24 mouse cellular contexts compared by ENCODE assay signal in the genomic region with DNA sequence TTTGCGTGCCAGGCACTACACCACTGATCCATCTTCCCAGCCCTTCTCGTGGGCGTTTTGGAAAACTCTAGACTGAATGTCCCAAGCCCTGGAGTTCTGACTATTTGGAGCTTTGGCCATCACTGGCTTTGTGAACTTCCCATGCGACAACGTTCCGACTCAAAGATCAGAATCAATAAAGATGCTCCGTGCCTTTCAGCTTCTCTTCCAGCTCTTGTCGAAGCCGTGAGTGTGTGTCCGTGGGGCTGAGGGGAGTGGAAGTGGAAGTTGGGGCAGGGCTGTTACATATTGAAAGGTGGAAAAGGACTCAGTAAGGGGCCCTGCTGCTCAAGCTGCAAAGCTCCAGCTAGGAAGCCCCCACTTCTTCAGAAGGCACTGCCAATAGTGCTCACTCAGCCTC.
DNase-seq lines count a peak whose midpoint lies in the region; ATAC-seq lines count a peak whose summit lies in the region.
"Had no signal": no experiment of that assay in that cellular context is flagged by ENCODE, and none has a peak within 500 bp of the region (broad histone marks: within the 10 kb centered on the region; RNA-seq: fewer than 3 reads in every experiment).

No protein-coding gene starts in this region.

- 0 out of 2 replicates have a peak overlapping the region, but pooled peaks have one; percentile 31 for H3K27ac ChIP-seq in forebrain, embryonic 10.5 days
- H3K27ac ChIP-seq in forebrain, embryonic 15.5 days (replicated peaks), result no peak overlapping the region
- H3K27ac ChIP-seq in hindbrain, embryonic 10.5 days, result peak overlapping the region; percentile 41; the same call in 1 of the 2 replicates
- H3K27ac ChIP-seq in hindbrain, embryonic 12.5 days, result no peak overlapping the region
- no peak overlapping the region for H3K27ac ChIP-seq in midbrain, embryonic 11.5 days (ENCODE audit: low read depth, low read length)
- H3K27ac ChIP-seq in midbrain, embryonic 13.5 days, result no peak overlapping the region
- H3K27ac ChIP-seq: embryonic facial prominence, embryonic 10.5 days; embryonic facial prominence, embryonic 12.5 days; forebrain, embryonic 12.5 days had no signal

- H3K9me3 ChIP-seq in forebrain, embryonic 10.5 days, result no peaks in the 10 kb centered on the region
- H3K9me3 ChIP-seq in forebrain, embryonic 15.5 days, result no peaks in the 10 kb centered on the region
- H3K9me3 ChIP-seq in hindbrain, embryonic 10.5 days, result no peaks in the 10 kb centered on the region
- no peaks in the 10 kb centered on the region for H3K9me3 ChIP-seq in hindbrain, embryonic 12.5 days (replicated peaks)
- H3K9me3 ChIP-seq in midbrain, embryonic 11.5 days (ENCODE audit: control insufficient read depth, low read length), result no peaks in the 10 kb centered on the region; the same call in 1 of the 2 replicates
- H3K9me3 ChIP-seq in midbrain, embryonic 13.5 days, result no peaks in the 10 kb centered on the region
- H3K9me3 ChIP-seq: embryonic facial prominence, embryonic 10.5 days; embryonic facial prominence, embryonic 12.5 days; forebrain, embryonic 12.5 days had no signal

- no peak overlapping the region for H3K9ac ChIP-seq in forebrain, embryonic 15.5 days (replicated peaks)
- H3K9ac ChIP-seq in hindbrain, embryonic 12.5 days, result no peak overlapping the region
- no peak overlapping the region for H3K9ac ChIP-seq in midbrain, embryonic 11.5 days (ENCODE audit: low read length)
- no peak overlapping the region for H3K9ac ChIP-seq in midbrain, embryonic 13.5 days (replicated peaks)
- H3K9ac ChIP-seq: embryonic facial prominence, embryonic 12.5 days; forebrain, embryonic 12.5 days; forebrain, postnatal 0 days had no signal

- ATAC-seq in forebrain, embryonic 15.5 days (replicated peaks), result no peak
- no peak for ATAC-seq in hindbrain, embryonic 12.5 days (ENCODE audit: low FRiP score)
- no peak for ATAC-seq in midbrain, embryonic 11.5 days (ENCODE audit: low FRiP score)
- no peak for ATAC-seq in midbrain, embryonic 13.5 days
- ATAC-seq: activated CD4-positive, CD25-positive, alpha-beta regulatory T cell, adult 4 months; CD4-positive, CD25-positive, alpha-beta regulatory T cell, adult 4 months; forebrain, embryonic 14.5 days; forebrain, postnatal 0 days; Patski had no signal

- H3K36me3 ChIP-seq in forebrain, embryonic 10.5 days (replicated peaks), result no peaks in the 10 kb centered on the region
- no peaks in the 10 kb centered on the region for H3K36me3 ChIP-seq in forebrain, embryonic 15.5 days
- H3K36me3 ChIP-seq in hindbrain, embryonic 10.5 days, result no peaks in the 10 kb centered on the region
- no peaks in the 10 kb centered on the region for H3K36me3 ChIP-seq in hindbrain, embryonic 12.5 days
- H3K36me3 ChIP-seq in midbrain, embryonic 11.5 days (ENCODE audit: control insufficient read depth, insufficient read depth, low read length), result no peaks in the 10 kb centered on the region
- H3K36me3 ChIP-seq in midbrain, embryonic 13.5 days, result no peaks in the 10 kb centered on the region
- H3K36me3 ChIP-seq: embryonic facial prominence, embryonic 10.5 days; embryonic facial prominence, embryonic 12.5 days; forebrain, embryonic 12.5 days; G1E had no signal

- no peak overlapping the region for H3K4me2 ChIP-seq in forebrain, embryonic 15.5 days (replicated peaks)
- H3K4me2 ChIP-seq in hindbrain, embryonic 12.5 days (replicated peaks), result no peak overlapping the region
- H3K4me2 ChIP-seq in midbrain, embryonic 11.5 days, result no peak overlapping the region
- no peak overlapping the region for H3K4me2 ChIP-seq in midbrain, embryonic 13.5 days (replicated peaks)
- H3K4me2 ChIP-seq: embryonic facial prominence, embryonic 12.5 days; forebrain, embryonic 12.5 days had no signal

- peaks cover 18% of the 10 kb centered on the region for H3K4me1 ChIP-seq in forebrain, embryonic 10.5 days
- H3K4me1 ChIP-seq in forebrain, embryonic 15.5 days, result peaks cover 4% of the 10 kb centered on the region
- peaks cover 19% of the 10 kb centered on the region for H3K4me1 ChIP-seq in hindbrain, embryonic 10.5 days (replicated peaks)
- H3K4me1 ChIP-seq in hindbrain, embryonic 12.5 days, result peaks cover 11% of the 10 kb centered on the region
- H3K4me1 ChIP-seq in midbrain, embryonic 11.5 days (ENCODE audit: control insufficient read depth, insufficient read depth, low read length), result peaks cover 16% of the 10 kb centered on the region; the same call in 1 of the 2 replicates
- H3K4me1 ChIP-seq in midbrain, embryonic 13.5 days (replicated peaks), result peaks cover 25% of the 10 kb centered on the region
- H3K4me1 ChIP-seq: embryonic facial prominence, embryonic 12.5 days had no signal

- DNase-seq in forebrain, embryonic 10.5 days (ENCODE audit: extremely low spot score, low spot score), result no peak
- DNase-seq in hindbrain, embryonic 10.5 days (ENCODE audit: low spot score), result no peak
- DNase-seq in midbrain, embryonic 11.5 days (ENCODE audit: low spot score, missing footprints), result peak; percentile 87
- DNase-seq: adrenal gland, adult 8-10 months; adrenal gland, postnatal 14 days; adrenal gland, postnatal 36 days; B cell, adult 2 months; cerebellum, adult 11-12 months; cerebellum, adult 2 months; cerebellum, adult 9-10 months; cerebellum, postnatal 10 days; cerebellum, postnatal 25 days; forebrain, postnatal 0 days had no signal

- WGBS in forebrain, embryonic 10.5 days, result 91% methylated on average over 10 of the region's 10 CpGs
- WGBS in forebrain, embryonic 15.5 days, result 91% methylated on average over 10 of the region's 10 CpGs
- 79% methylated on average over 10 of the region's 10 CpGs for WGBS in hindbrain, embryonic 10.5 days
- WGBS in hindbrain, embryonic 12.5 days, result 81% methylated on average over 10 of the region's 10 CpGs
- 63% methylated on average over 10 of the region's 10 CpGs for WGBS in midbrain, embryonic 11.5 days
- WGBS in midbrain, embryonic 13.5 days, result 61% methylated on average over 10 of the region's 10 CpGs

- no peak overlapping the region for H3K4me3 ChIP-seq in forebrain, embryonic 10.5 days
- no peak overlapping the region for H3K4me3 ChIP-seq in forebrain, embryonic 15.5 days
- no peak overlapping the region for H3K4me3 ChIP-seq in hindbrain, embryonic 10.5 days
- H3K4me3 ChIP-seq in hindbrain, embryonic 12.5 days, result no peak overlapping the region
- no peak overlapping the region for H3K4me3 ChIP-seq in midbrain, embryonic 11.5 days (ENCODE audit: low read depth, low read length)
- H3K4me3 ChIP-seq in midbrain, embryonic 13.5 days (replicated peaks), result no peak overlapping the region
- H3K4me3 ChIP-seq: embryonic facial prominence, embryonic 10.5 days; embryonic facial prominence, embryonic 12.5 days; forebrain, embryonic 12.5 days had no signal

- H3K27me3 ChIP-seq in forebrain, embryonic 10.5 days (ENCODE audit: poor library complexity, severe bottlenecking), result peaks cover 13% of the 10 kb centered on the region
- no peaks in the 10 kb centered on the region for H3K27me3 ChIP-seq in forebrain, embryonic 15.5 days
- peaks cover 23% of the 10 kb centered on the region for H3K27me3 ChIP-seq in hindbrain, embryonic 10.5 days (ENCODE audit: insufficient read depth, poor library complexity, severe bottlenecking)
- H3K27me3 ChIP-seq in hindbrain, embryonic 12.5 days, result peaks cover 11% of the 10 kb centered on the region
- peaks cover 5% of the 10 kb centered on the region; the same call in 1 of the 2 replicates for H3K27me3 ChIP-seq in midbrain, embryonic 11.5 days (ENCODE audit: control insufficient read depth, insufficient read depth, low read length)
- H3K27me3 ChIP-seq in midbrain, embryonic 13.5 days, result peaks cover 16% of the 10 kb centered on the region
- H3K27me3 ChIP-seq: embryonic facial prominence, embryonic 12.5 days; forebrain, embryonic 12.5 days had no signal

Comparison
In these comparisons a context has a peak if more than half of its experiments do, and no peak if none do; other contexts are left out.
1. H3K27ac ChIP-seq: peak in forebrain, embryonic 10.5 days (single experiment) and hindbrain, embryonic 10.5 days (single experiment); none in forebrain, embryonic 15.5 days (single experiment), hindbrain, embryonic 12.5 days (single experiment), midbrain, embryonic 11.5 days (single experiment) and midbrain, embryonic 13.5 days (single experiment).